Mouse (Mus musculus) ovary, postnatal 10 days (tissue): Measurements from ENCODE around the gene Plekhh3.
"Not testable (repeated sequence)": the region's sequence is repeated elsewhere in the genome, so short reads cannot be mapped to it uniquely, and the experiment has no call there.

Experiments used
- DNase-seq: peaks from one replicate; pipeline ENCODE4 v3.0.0; 2022; ENCODE audit warnings: low spot score

The Plekhh3 gene

DNA sequence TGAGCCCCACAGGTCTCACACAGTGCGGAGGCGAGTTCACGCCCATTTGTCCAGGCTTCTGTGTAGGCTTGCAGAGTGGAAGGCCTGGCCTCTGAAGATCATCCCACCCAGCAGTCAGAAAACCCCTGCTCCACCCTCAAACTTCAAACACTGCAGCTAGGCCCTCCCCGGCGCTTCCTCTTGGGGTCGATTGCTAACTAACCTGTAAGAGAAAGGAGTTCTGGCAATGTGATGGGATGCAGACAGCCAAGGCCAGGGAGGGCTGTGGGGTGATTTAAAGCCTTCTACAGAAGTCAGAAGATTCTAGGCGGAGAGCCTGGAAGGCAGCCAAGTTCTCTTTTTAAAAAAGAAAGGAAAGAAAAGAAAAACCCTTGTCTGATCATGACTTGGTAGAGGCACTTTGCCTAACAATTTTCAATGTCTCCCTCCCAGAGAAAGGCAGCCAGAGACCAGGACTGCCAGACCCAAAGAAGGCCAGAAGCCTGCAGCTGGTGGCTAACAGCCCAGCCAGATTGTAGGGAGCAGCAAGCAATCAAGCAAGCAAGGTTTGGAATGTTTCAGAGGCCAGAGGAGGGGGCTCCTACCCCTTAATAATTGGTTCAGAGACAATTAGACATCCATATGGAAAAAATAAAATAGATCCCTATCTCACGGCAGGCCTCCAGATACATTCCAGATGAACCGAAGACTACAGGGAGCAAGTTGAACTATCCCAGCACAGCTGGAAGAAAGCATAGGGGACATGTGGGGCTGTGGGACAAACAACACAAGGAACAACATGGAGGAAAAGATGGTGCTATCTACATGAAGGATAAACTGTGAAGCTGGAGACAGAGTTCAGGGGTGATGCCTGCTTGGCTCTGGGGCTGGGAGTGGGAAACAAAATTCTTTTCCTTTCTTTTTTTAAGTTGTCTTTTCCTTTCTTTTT lies 21.7 kb downstream of the Plekhh3 start:
- no peak for DNase-seq

DNA sequence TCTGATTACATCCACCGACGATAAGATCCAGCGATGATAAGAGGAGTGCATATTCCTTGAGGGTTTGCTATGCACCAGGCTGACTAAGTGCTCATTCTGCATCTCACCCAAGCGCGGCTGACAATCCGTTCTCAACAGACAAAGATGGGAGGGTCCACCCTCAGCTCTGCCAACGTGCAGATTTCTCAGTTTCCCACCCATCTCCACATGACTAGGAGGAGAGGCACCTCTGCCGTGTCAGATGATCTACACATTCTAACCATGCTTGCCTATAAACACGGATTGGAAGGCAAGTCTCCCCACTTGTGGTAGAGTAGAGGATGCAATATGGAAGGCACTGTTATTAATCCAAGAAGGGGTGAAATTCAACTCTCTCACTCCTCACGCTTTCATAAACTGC lies 22.4 kb downstream of the Plekhh3 start:
- DNase-seq = no peak

GRCm38 (mm10) chr11:101146377-101146776 lies 24.8 kb downstream of the Plekhh3 start:
- DNase-seq = no peak

GRCm38 (mm10) chr11:101143338-101144225 lies 27.6 kb downstream of the Plekhh3 start:
- no peak for DNase-seq

DNA sequence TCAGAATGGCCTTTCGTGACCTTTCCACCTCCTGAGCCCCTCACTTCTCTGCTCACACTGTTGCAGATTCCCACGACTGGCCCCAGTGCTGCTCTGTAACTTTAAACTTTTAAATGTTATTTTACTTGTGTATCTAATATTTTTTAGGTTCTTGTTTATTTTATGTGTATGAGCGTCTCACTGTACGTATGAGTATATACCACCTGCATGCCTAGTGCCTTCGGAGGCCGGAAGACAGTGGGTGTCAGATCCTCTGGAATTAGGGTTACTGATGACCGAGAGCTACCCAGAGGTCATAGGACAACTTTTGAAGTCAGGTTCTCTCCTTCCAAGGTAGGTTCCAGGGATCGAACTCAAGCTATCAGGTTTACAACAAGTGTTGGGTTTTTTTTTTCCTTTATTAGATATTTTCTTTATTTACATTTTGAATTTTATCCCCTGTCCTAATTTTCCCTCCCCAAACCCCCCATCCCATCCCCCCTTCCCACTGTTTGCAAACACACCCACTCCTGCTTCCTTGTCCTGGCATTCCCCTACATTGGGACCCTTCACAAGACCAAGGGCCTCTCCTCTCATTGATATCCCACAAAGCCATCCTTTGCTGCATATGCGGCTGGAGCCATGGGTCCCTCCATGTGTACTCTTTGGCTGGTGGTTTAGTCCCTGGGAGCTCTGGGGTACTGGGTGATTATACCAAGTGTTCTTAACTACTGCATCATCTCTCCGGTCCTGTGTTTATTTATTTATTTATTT lies 28.8 kb downstream of the Plekhh3 start:
- DNase-seq = no peak

DNA sequence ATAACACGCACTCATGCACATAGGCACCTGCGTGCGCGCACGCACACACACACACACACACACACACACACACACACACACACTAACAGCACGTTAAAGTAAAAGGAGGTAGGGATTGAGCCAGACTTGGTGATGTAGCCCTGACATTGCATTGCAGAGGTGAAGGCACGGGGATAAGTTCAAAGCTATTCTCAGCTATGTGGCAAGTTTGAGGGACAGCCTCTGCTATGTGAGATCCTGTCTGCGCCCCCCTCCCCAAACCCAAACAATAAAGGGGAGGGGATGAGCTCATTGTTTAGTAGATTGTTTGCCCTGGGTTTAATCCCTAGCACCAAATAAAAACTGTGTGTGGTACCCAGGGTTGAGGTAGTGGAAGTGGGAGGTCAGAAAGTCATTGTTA lies 30.1 kb downstream of the Plekhh3 start:
- DNase-seq = no peak

DNA sequence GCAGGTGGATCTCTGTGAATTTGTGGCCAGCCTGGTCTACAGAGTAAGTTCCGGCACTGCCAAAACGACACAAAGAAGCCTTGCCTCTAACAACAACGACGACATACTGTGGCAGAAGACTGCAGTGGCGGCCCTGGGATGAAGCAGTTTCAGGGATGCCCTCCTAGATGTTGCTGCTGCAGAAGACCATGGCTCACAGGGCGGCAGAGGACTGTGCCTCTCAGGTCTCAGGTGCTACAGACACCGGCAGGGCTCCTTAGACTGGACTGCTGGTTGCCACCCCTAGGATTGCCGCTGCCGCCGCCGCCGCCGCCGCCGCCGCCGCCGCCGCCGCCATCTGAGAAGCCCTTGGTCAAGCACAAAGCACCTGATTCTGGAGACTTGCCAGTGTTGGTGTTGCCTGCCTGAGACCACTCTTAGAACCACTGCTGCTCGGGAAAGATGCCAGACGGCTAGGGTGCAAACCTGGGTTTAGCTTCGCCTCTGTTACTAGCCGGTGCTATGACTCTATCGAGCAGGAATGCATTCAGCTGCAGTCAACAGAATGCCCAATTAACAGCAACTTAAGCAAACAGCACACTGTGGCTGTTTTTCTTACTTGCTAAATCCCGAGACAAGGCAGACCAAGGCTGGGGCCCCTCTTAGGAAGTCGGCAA lies 30.9 kb downstream of the Plekhh3 start:
- DNase-seq = no peak

GRCm38 (mm10) chr11:101138536-101139181 lies 32.5 kb downstream of the Plekhh3 start:
- no peak for DNase-seq

DNA sequence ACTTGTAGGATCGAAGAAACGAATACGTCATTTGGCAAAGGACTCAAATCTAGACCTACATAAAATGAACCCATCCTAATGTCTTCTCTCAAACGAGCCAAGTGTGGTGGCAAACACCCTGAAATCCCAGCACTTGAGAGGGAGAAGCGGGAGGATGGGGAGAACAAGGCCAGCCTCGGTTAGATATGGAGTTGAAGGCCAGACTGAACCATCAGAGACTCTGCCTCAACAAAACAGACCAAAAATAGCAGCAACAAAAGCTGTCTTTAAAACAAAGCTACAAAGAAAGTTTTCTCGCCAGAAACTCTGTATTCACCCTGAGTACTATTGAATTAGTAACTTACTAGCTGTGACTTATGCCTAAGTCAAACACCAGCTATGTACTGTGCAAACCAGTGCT lies 34.2 kb downstream of the Plekhh3 start:
- DNase-seq = no peak

DNA sequence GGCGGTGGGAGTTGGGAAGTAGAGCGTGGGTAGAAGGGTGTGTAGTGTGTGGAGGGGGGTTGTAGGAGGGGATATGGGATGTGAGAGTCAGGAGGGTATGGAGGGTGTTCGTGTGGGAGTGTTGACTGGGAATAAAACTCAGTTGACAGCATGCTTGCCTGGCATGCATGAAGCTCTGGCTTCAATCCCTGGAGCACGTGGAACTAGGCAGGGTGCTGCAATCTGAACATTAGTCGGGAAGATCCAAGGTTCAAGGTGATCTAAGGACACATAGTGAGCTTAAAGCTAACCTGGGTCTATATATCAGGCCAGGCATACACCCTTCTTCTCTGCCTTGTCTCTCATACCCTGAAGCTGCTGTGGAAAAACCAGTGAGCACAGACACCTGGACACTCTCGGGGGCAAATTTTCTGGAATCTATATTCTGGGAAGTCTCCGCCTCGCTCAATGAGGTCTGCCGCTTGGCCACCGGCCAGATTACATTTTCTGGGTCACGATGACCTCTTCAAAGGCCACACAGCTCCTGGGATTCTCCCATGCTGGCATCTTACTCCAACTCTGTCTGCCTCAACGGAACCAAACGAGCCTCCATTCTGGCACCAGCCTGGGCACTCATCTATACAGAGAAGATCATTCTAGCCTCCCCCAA lies 36.8 kb downstream of the Plekhh3 start:
- no peak for DNase-seq

DNA sequence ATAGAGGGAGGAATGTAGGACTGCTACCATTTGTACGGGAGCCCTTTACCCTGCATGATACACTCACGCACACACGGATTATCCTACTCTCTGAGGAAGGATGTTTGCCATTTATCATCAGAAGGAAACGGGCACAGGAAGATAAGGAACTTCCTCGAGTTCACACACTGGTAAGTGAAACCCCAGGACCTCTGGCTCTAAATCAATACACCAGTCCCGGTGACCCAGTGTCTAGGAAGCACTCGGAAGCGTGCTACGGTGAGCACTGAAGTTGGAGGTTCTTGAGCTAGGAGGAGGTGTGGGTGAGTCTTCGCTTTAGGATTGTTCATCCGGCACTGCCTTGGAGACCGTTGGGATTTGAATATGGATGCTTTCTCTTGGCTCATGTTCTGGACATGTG lies 38.1 kb downstream of the Plekhh3 start:
- no peak for DNase-seq

GRCm38 (mm10) chr11:101131701-101132100 lies 39.5 kb downstream of the Plekhh3 start:
- no peak for DNase-seq

GRCm38 (mm10) chr11:101131187-101131586 lies 40.0 kb downstream of the Plekhh3 start:
- DNase-seq = no peak

DNA sequence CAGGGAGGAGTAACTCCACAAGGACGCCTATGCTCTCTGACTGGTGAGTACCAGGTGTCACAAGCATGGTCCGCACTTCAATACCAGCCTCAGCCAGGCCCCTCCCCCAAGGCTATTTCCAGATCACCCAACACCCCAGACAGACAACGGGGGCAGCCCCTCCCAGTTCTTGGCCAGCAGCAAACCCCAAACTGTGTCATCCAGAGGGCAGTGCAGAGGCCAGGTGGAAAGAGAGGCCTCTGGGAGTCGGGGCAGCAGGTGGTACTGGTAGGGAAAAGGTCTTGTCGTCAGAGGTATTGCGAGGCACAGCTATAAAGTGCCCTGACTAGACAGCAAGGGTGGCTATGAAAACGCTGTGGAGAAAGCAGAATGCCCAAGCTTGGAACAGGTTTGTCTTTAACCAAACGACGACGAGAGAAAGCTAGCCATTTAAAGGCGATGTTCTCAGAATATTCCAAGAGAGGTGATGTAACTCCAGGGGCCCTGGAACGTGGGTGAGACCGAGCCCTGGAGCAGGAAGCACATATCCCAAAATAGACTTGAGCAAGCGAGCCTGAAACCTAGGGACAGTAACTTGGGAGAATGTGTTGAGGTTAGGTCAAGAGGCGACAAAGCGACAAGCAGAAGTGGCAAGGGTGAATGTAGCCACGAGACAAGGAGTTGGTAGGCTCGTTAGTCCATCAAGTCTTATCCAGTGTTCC lies 40.9 kb downstream of the Plekhh3 start:
- DNase-seq = no peak

GRCm38 (mm10) chr11:101128996-101129577 lies 42.1 kb downstream of the Plekhh3 start:
- DNase-seq = no peak

GRCm38 (mm10) chr11:101127075-101127474 lies 44.1 kb downstream of the Plekhh3 start:
- no peak for DNase-seq

DNA sequence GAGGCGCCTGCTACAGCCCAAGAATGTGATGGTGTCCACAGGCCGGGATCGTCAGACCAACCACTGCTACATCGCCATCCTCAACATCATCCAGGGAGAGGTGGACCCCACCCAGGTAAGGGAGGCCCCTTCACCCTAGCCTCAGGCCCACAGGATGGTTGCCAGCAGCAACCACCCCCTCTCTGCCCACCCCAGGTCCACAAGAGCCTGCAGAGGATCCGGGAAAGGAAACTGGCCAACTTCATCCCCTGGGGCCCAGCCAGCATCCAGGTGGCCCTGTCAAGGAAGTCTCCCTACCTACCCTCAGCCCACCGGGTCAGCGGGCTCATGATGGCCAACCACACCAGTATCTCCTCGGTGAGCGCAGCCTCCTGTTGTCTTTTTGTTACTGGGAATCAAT lies 46.1 kb downstream of the Plekhh3 start:
- DNase-seq = not testable (repeated sequence)

DNA sequence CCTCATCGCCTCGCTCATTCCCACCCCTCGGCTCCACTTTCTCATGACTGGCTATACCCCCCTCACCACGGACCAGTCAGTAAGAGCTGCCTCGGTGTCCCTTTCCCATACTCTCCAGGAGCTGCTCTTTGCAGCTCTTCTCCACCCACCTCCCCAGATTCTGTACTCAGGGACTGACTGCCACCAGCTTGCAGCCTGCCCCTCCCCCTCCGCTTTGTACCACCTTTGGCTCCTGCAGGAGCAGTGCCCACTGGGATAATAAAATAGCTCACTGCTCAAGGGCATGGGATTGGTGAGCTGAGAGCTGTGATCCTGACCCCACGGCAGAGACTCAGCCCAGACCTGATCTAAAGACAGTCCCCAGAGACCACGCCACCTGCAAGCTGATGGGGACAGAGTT lies 46.7 kb downstream of the Plekhh3 start:
- DNase-seq = not testable (repeated sequence)

- DNase-seq = no peak
Observed at GRCm38 (mm10) chr11:101120545-101121188, 50.5 kb downstream of the Plekhh3 start.
